In the genomic region with DNA sequence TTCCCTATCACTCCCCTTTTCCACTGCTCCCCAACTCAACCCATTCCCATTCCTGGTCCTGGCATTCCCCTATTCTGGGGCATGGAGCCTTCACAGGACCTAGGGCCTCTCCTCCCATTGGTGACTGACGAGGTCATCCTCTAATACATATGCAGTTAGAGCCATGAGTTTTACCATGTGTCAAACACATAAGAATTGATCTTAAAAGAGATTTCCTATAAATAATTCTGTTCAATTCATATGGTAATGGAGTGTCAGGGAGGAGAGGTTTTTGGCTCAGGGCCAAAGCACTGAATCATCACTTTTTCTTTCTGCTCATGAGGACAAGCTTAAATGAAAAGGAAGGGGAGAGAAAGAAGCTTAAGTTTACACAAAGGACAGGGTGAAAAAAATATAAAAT, we compare ENCODE assay signal across 9 mouse cellular contexts. TPM values are rescaled to one million over a fixed set of nuclear protein-coding genes. Genes with fewer than 3 reads are reported as not detected.
DNase-seq lines count a peak whose midpoint lies in the region; ATAC-seq and TF ChIP-seq lines count a peak whose summit lies in the region.
"Had no signal": no experiment of that assay in that cellular context is flagged by ENCODE, and none has a peak within 500 bp of the region (broad histone marks: within the 10 kb centered on the region; RNA-seq: fewer than 3 reads in every experiment).

No protein-coding gene starts in this region.

- no peak overlapping the region for H3K27ac ChIP-seq in forebrain, postnatal 0 days (ENCODE audit: low read depth, low read length)
- no peak overlapping the region for H3K27ac ChIP-seq in kidney, adult 2 months (ENCODE audit: insufficient read depth, low read depth, low read length)

- TF ChIP-seq CTCF in forebrain, postnatal 0 days (IDR thresholded peaks at IDR 0.05; ENCODE audit: low read depth), result no peak
- no peak for TF ChIP-seq CTCF in kidney, adult 2 months (conservative IDR thresholded peaks at IDR 0.05; ENCODE audit: insufficient read depth, insufficient read length, low read depth, low read length)

- no peak overlapping the region for H3K4me2 ChIP-seq in forebrain, postnatal 0 days (ENCODE audit: low read depth)

- TF ChIP-seq POLR2A in kidney, adult 2 months (IDR thresholded peaks at IDR 0.05; ENCODE audit: low read depth, low read length), result no peak

- peaks cover 5% of the 10 kb centered on the region; the same call in 1 of the 2 replicates for H3K36me3 ChIP-seq in forebrain, postnatal 0 days (ENCODE audit: insufficient read depth)
- H3K36me3 ChIP-seq in kidney, adult 2 months (ENCODE audit: control insufficient read depth, insufficient read depth, low read length), result no peaks in the 10 kb centered on the region

- DNase-seq in frontal cortex, postnatal 25 days (ENCODE audit: low spot score in 2 of 2), result no peak
- DNase-seq in 416B (ENCODE audit: low read depth), result peak; percentile 60
- DNase-seq in Muller cell, postnatal 12 days (ENCODE audit: inconsistent ontology term), result peak; percentile 58
- DNase-seq in forebrain, postnatal 0 days, result peak; percentile 57
- DNase-seq in kidney, adult 2 months, result no peak
- no peak for DNase-seq in layer of hippocampus, postnatal 14 days (ENCODE audit: low spot score in 2 of 2)
- DNase-seq: lung, postnatal 14 days had no signal

- H3K9ac ChIP-seq in forebrain, postnatal 0 days, result no peak overlapping the region

- H3K27me3 ChIP-seq in forebrain, postnatal 0 days (ENCODE audit: insufficient read depth, low read length), result no peaks in the 10 kb centered on the region
- no peaks in the 10 kb centered on the region for H3K27me3 ChIP-seq in kidney, adult 2 months (replicated peaks; ENCODE audit: control insufficient read depth, insufficient read depth, low read length)

- no peak overlapping the region for H3K4me3 ChIP-seq in forebrain, postnatal 0 days (ENCODE audit: low read depth, low read length)
- H3K4me3 ChIP-seq in kidney, adult 2 months (ENCODE audit: insufficient read depth, low read depth, low read length), result no peak overlapping the region

- H3K4me1 ChIP-seq in forebrain, postnatal 0 days (ENCODE audit: insufficient read depth), result no peaks in the 10 kb centered on the region
- no peaks in the 10 kb centered on the region for H3K4me1 ChIP-seq in kidney, adult 2 months (ENCODE audit: control insufficient read depth, insufficient read depth, low read length)

- WGBS in forebrain, postnatal 0 days, result 6% methylated on average over 1 of the region's 1 CpGs
- 91% methylated on average over 1 of the region's 1 CpGs for WGBS in kidney, adult 2 months

- ATAC-seq in frontal cortex, adult (ENCODE audit: low TSS enrichment), result peak; percentile 79
- no peak for ATAC-seq in forebrain, postnatal 0 days

- no peaks in the 10 kb centered on the region for H3K9me3 ChIP-seq in forebrain, postnatal 0 days (ENCODE audit: low read length)

RNA-seq across cellular contexts. Expression of gene Epdr1, which starts 7.4 kb away (rescaled TPM):
- 29.6 and 29.8 TPM in 2 replicates for total RNA-seq in forebrain, postnatal 0 days (2014; rRNA removed)
- 29.1 and 34.4 TPM in 2 replicates for polyA plus RNA-seq in forebrain, postnatal 0 days (2015; fragmentation: Nextera tagmentation; extraction: Ambion mirVana)
- polyA plus RNA-seq in kidney, adult 2 months (2012; rRNA removed), result 12.1 and 16.1 TPM in 2 replicates
- 10 to 100 TPM; 55.7 to 59.2 TPM for total RNA-seq in layer of hippocampus, postnatal 14 days (2021)
- total RNA-seq: neutrophil, adult 5-6 weeks had no signal

RNA-seq across cellular contexts. Expression of gene Sfrp4, which starts 10.6 kb away (rescaled TPM):
- total RNA-seq in forebrain, postnatal 0 days (2014; rRNA removed), result 1.7 and 2.2 TPM in 2 replicates
- polyA plus RNA-seq in forebrain, postnatal 0 days (2015; fragmentation: Nextera tagmentation; extraction: Ambion mirVana), result 1.5 and 3.0 TPM in 2 replicates
- 2.5 and 6.5 TPM in 2 replicates for polyA plus RNA-seq in kidney, adult 2 months (2012; rRNA removed)
- total RNA-seq in layer of hippocampus, postnatal 14 days (2021), result 1 to 10 TPM; 1.8 to 2.5 TPM
- total RNA-seq: neutrophil, adult 5-6 weeks had no signal

Comparison
In these comparisons a context has a peak if more than half of its experiments do, and no peak if none do; other contexts are left out.
1. DNase-seq: peak in 416B (single experiment), Muller cell, postnatal 12 days (single experiment) and forebrain, postnatal 0 days (single experiment); none in frontal cortex, postnatal 25 days (0 of 2), kidney, adult 2 months (single experiment) and layer of hippocampus, postnatal 14 days (0 of 2).